Mouse (Mus musculus) erythroblast, embryonic 14.5 days (primary cell): Measurements from ENCODE around the gene C130074G19Rik.

Source experiments
- GATA1 ChIP-seq: IDR thresholded peaks from 2 replicates; pipeline ENCODE4 v1.6.1; 2012; ENCODE audit warnings: low read length, inconsistent platforms, mixed read lengths
- TAL1 ChIP-seq: IDR thresholded peaks from 3 replicates; pipeline ENCODE4 v1.6.1; 2012; ENCODE audit warnings: low read length, inconsistent platforms, mixed read lengths

DNA sequence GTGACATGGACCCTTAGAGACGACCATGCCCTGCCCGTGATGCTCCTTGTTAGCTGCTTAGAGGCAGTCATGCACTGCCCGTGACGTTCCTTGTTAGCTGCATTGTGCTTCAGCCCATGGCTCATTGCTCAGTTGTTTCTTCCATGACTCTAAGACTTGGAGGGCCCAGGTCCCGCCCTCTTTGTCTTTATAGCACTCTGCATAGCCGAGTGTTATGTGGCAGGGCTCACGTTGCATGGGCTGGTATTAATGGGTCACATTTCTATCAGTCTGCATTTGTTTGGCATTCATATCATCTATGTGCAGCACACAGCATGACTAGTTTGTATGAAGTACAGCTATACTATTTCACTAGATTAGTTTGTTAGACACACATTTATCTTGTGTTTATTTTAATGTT lies 20.7 kb upstream of the C130074G19Rik start:
- TF ChIP-seq GATA1, result no peak
- no peak for TF ChIP-seq TAL1
